Mouse (Mus musculus): ENCODE results near the gene Magi3. TPM values are rescaled to one million over a fixed set of nuclear protein-coding genes. Genes with fewer than 3 reads are reported as not detected.
A peak's percentile ranks its signal among the peaks of the same experiment; 100 is the strongest.

Gene Magi3
- polyA plus RNA-seq, 1 experiment from 2014 or later = 6.3 TPM

DNA sequence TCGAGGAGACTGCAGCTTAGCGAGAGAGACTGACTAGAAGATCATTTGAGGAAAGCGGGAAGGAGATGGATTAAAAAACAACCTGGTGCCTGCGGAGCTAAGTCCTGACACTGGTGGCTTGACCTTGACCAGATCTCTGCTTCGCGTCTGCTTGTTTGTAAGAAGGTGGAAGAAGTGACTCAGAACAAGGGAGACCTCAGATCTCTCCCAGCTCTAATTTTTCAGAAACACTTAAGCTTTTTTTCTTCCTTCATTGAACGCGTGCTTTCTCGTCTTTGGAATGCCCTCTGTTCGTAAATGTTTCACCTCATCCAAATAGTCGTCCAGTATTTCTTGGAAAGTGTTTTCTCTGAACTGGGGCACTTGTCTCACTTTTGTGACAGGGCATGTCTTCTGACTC lies 982 bp upstream of the Magi3 start:
- WGBS = 6% methylated on average over 11 of the region's 11 CpGs
- Histone ChIP-seq H3K4me2 (ENCODE audit: low read depth, low read length) (peak overlapping the region; percentile 65), H3K36me3 (ENCODE audit: control insufficient read depth, insufficient read depth, low read length) (no peaks in the 10 kb centered on the region), H3K27me3 (ENCODE audit: control insufficient read depth, insufficient read depth, low read length) (no peaks in the 10 kb centered on the region), H3K4me1 (ENCODE audit: control insufficient read depth, insufficient read depth, low read length) (peaks cover 12% of the 10 kb centered on the region), H3K9ac (ENCODE audit: low read length) (peak overlapping the region; percentile 71), H3K27ac (ENCODE audit: low read length) (peak overlapping the region; percentile 80), H3K9me3 (replicated peaks; ENCODE audit: control insufficient read depth, low read length) (no peaks in the 10 kb centered on the region), H3K4me3 (replicated peaks; ENCODE audit: low read length) (peak overlapping the region; percentile 76)
- no peak for ATAC-seq (ENCODE audit: insufficient read depth, low FRiP score)

GRCm38 (mm10) chr3:104219531-104220294 lies 461 bp downstream of the Magi3 start:
- no peaks in the 10 kb centered on the region for H3K9me3 ChIP-seq (replicated peaks; ENCODE audit: control insufficient read depth, low read length)
- ATAC-seq (ENCODE audit: insufficient read depth, low FRiP score) = peak; percentile 10
- H3K4me1 ChIP-seq (ENCODE audit: control insufficient read depth, insufficient read depth, low read length) = peaks cover 12% of the 10 kb centered on the region
- H3K4me3 ChIP-seq (replicated peaks; ENCODE audit: low read length) = peak overlapping the region; percentile 76
- H3K27ac ChIP-seq (ENCODE audit: low read length) = peak overlapping the region; percentile 95
- WGBS = under 1% methylated on average over 100 of the region's 107 CpGs
- no peaks in the 10 kb centered on the region for H3K36me3 ChIP-seq (ENCODE audit: control insufficient read depth, insufficient read depth, low read length)
- peak overlapping the region; percentile 91 for H3K4me2 ChIP-seq (ENCODE audit: low read depth, low read length)
- H3K27me3 ChIP-seq (ENCODE audit: control insufficient read depth, insufficient read depth, low read length) = no peaks in the 10 kb centered on the region
- peak overlapping the region; percentile 92 for H3K9ac ChIP-seq (ENCODE audit: low read length)

- Histone ChIP-seq H3K4me1 (ENCODE audit: control insufficient read depth, insufficient read depth, low read length) (peaks cover 12% of the 10 kb centered on the region), H3K9me3 (replicated peaks; ENCODE audit: control insufficient read depth, low read length) (no peaks in the 10 kb centered on the region), H3K9ac (ENCODE audit: low read length) (peak overlapping the region; percentile 92), H3K36me3 (ENCODE audit: control insufficient read depth, insufficient read depth, low read length) (no peaks in the 10 kb centered on the region), H3K27me3 (ENCODE audit: control insufficient read depth, insufficient read depth, low read length) (no peaks in the 10 kb centered on the region), H3K4me2 (ENCODE audit: low read depth, low read length) (peak overlapping the region; percentile 91), H3K4me3 (replicated peaks; ENCODE audit: low read length) (peak overlapping the region; percentile 76), H3K27ac (ENCODE audit: low read length) (no peak overlapping the region; the same call in 1 of the 2 replicates)
- 3% methylated on average over 15 of the region's 15 CpGs for WGBS
- no peak for ATAC-seq (ENCODE audit: insufficient read depth, low FRiP score)
These were observed 1.2 kb downstream of the Magi3 start for GRCm38 (mm10) chr3:104218926-104219325.

DNA sequence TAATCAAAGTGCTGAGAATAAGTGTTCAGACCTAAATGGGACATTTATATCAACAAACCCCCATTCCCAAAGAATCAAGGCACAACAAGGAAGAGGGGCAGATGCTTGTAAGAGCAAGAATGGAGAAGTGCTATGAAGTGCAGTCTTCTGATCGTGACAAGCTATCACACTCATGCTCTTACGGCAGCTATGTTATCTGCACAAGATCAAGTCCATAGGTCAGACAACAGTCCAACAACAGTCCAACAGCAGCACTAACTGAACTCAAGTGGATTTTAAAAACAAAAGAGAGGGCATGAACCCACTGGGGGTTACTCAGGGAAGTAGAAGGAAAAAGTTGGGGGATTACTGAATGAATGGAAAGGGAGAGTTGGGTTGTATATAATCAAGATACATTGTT lies 30.4 kb downstream of the Magi3 start:
- no peak for ATAC-seq (ENCODE audit: insufficient read depth, low FRiP score)
- H3K9ac ChIP-seq (ENCODE audit: low read length) = no peak overlapping the region
- no peaks in the 10 kb centered on the region for H3K4me1 ChIP-seq (ENCODE audit: control insufficient read depth, insufficient read depth, low read length)
- H3K36me3 ChIP-seq (ENCODE audit: control insufficient read depth, insufficient read depth, low read length) = no peaks in the 10 kb centered on the region
- WGBS = 51% methylated on average over 2 of the region's 2 CpGs
- no peak overlapping the region for H3K27ac ChIP-seq (ENCODE audit: low read length)
- H3K4me3 ChIP-seq (replicated peaks; ENCODE audit: low read length) = no peak overlapping the region
- no peaks in the 10 kb centered on the region for H3K9me3 ChIP-seq (replicated peaks; ENCODE audit: control insufficient read depth, low read length)
- no peaks in the 10 kb centered on the region for H3K27me3 ChIP-seq (ENCODE audit: control insufficient read depth, insufficient read depth, low read length)
- H3K4me2 ChIP-seq (ENCODE audit: low read depth, low read length) = no peak overlapping the region

DNA sequence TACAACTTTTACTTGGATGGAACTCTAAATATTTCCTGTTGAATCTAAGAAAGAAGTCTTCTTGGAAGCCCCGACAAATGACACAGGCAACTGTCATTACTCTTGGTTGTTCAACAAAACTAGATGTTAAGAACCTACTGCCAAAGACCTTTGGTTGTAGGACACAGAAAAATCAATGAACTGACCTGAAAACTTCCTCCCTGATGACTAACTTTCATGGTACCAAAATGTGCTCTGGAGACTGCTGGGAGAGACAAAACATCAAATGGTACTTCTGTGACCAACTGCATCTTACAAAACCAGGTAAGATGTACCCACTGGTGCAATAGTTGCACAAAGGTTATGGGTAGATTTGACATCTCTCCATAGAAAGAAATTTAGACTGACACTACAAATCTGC lies 30.9 kb downstream of the Magi3 start:
- Histone ChIP-seq H3K4me3 (replicated peaks; ENCODE audit: low read length) (no peak overlapping the region), H3K4me1 (ENCODE audit: control insufficient read depth, insufficient read depth, low read length) (no peaks in the 10 kb centered on the region), H3K9me3 (replicated peaks; ENCODE audit: control insufficient read depth, low read length) (no peaks in the 10 kb centered on the region), H3K27me3 (ENCODE audit: control insufficient read depth, insufficient read depth, low read length) (no peaks in the 10 kb centered on the region), H3K36me3 (ENCODE audit: control insufficient read depth, insufficient read depth, low read length) (no peaks in the 10 kb centered on the region), H3K27ac (ENCODE audit: low read length) (no peak overlapping the region), H3K9ac (ENCODE audit: low read length) (no peak overlapping the region), H3K4me2 (ENCODE audit: low read depth, low read length) (no peak overlapping the region)
- 84% methylated on average over 1 of the region's 1 CpGs for WGBS
- ATAC-seq (ENCODE audit: insufficient read depth, low FRiP score) = no peak

- H3K36me3 ChIP-seq (ENCODE audit: control insufficient read depth, insufficient read depth, low read length) = no peaks in the 10 kb centered on the region
- H3K27me3 ChIP-seq (ENCODE audit: control insufficient read depth, insufficient read depth, low read length) = no peaks in the 10 kb centered on the region
- no peak overlapping the region for H3K9ac ChIP-seq (ENCODE audit: low read length)
- ATAC-seq (ENCODE audit: insufficient read depth, low FRiP score) = no peak
- H3K4me2 ChIP-seq (ENCODE audit: low read depth, low read length) = no peak overlapping the region
- 86% methylated on average over 2 of the region's 2 CpGs for WGBS
- no peak overlapping the region for H3K4me3 ChIP-seq (replicated peaks; ENCODE audit: low read length)
- H3K9me3 ChIP-seq (replicated peaks; ENCODE audit: control insufficient read depth, low read length) = no peaks in the 10 kb centered on the region
- H3K27ac ChIP-seq (ENCODE audit: low read length) = no peak overlapping the region
- no peaks in the 10 kb centered on the region for H3K4me1 ChIP-seq (ENCODE audit: control insufficient read depth, insufficient read depth, low read length)
These were observed 35.9 kb downstream of the Magi3 start for GRCm38 (mm10) chr3:104184270-104184669.

DNA sequence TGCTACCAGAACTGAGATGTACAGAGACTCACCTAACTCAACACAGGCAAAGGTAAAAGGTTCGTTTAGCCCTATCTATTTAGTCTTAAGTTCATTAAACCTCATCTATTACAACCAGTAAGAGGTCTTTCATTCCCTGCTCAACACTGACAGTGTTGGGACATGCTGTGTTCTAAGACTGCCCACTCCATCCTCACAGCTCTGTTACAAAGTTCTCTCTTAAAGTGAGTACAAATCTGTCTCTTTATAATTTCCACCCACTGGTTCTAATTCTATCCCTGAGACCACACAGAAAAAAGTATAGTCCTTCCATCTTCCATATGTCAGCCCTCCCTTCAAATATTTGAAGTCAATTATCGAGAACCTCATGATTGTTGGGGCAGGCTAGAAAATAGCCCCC lies 36.5 kb downstream of the Magi3 start:
- no peaks in the 10 kb centered on the region for H3K27me3 ChIP-seq (ENCODE audit: control insufficient read depth, insufficient read depth, low read length)
- no peak overlapping the region for H3K9ac ChIP-seq (ENCODE audit: low read length)
- ATAC-seq (ENCODE audit: insufficient read depth, low FRiP score) = no peak
- no peaks in the 10 kb centered on the region for H3K4me1 ChIP-seq (ENCODE audit: control insufficient read depth, insufficient read depth, low read length)
- H3K9me3 ChIP-seq (replicated peaks; ENCODE audit: control insufficient read depth, low read length) = no peaks in the 10 kb centered on the region
- H3K36me3 ChIP-seq (ENCODE audit: control insufficient read depth, insufficient read depth, low read length) = no peaks in the 10 kb centered on the region
- no peak overlapping the region for H3K4me3 ChIP-seq (replicated peaks; ENCODE audit: low read length)
- H3K27ac ChIP-seq (ENCODE audit: low read length) = no peak overlapping the region
- 67% methylated on average over 2 of the region's 2 CpGs for WGBS
- H3K4me2 ChIP-seq (ENCODE audit: low read depth, low read length) = no peak overlapping the region

DNA sequence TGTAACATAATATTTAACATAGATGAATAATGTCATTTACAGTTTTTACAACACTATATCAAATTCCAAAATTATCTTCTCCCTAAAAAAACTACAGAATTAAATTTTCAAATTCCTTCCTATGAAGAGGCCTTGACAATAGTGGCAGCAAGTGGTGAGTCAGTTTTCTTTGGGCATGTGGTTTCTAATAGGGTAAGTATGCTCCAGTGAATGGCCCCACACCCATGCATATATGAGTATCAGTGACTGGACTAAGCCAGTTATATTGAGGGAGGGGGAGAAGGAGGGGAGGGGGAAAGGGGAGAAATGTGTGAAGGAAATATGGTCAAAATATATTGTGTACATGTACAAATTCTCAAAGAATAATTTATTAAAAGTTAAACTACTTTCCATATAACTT lies 37.5 kb downstream of the Magi3 start:
- ATAC-seq (ENCODE audit: insufficient read depth, low FRiP score) = no peak
- H3K9me3 ChIP-seq (replicated peaks; ENCODE audit: control insufficient read depth, low read length) = no peaks in the 10 kb centered on the region
- H3K27ac ChIP-seq (ENCODE audit: low read length) = no peak overlapping the region
- H3K4me2 ChIP-seq (ENCODE audit: low read depth, low read length) = no peak overlapping the region
- no peaks in the 10 kb centered on the region for H3K36me3 ChIP-seq (ENCODE audit: control insufficient read depth, insufficient read depth, low read length)
- no peak overlapping the region for H3K9ac ChIP-seq (ENCODE audit: low read length)
- H3K27me3 ChIP-seq (ENCODE audit: control insufficient read depth, insufficient read depth, low read length) = no peaks in the 10 kb centered on the region
- no peaks in the 10 kb centered on the region for H3K4me1 ChIP-seq (ENCODE audit: control insufficient read depth, insufficient read depth, low read length)
- H3K4me3 ChIP-seq (replicated peaks; ENCODE audit: low read length) = no peak overlapping the region

DNA sequence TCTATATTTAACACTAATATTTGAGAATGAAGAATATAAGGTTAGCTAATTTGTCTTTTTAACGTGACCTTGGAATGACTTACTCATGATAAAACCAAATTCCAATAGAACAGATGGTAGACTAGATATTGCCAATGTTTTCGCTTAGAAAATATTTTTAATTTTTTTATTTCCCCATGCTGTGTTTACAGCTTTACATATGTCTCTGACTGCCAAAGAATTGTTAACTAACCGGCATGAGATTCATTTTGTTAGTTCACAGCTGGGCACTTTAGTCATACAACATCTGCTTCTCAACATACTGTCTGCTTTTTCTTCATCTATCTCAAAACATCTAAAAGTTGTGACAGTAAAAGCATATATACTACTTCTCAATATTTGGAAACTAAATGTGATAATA lies 58.8 kb downstream of the Magi3 start:
- Histone ChIP-seq H3K4me2 (ENCODE audit: low read depth, low read length) (no peak overlapping the region), H3K4me1 (ENCODE audit: control insufficient read depth, insufficient read depth, low read length) (no peaks in the 10 kb centered on the region), H3K36me3 (ENCODE audit: control insufficient read depth, insufficient read depth, low read length) (no peaks in the 10 kb centered on the region), H3K27ac (ENCODE audit: low read length) (no peak overlapping the region), H3K27me3 (ENCODE audit: control insufficient read depth, insufficient read depth, low read length) (no peaks in the 10 kb centered on the region), H3K9ac (ENCODE audit: low read length) (no peak overlapping the region), H3K4me3 (replicated peaks; ENCODE audit: low read length) (no peak overlapping the region), H3K9me3 (replicated peaks; ENCODE audit: control insufficient read depth, low read length) (no peaks in the 10 kb centered on the region)
- WGBS = 60% methylated on average over 3 of the region's 3 CpGs
- ATAC-seq (ENCODE audit: insufficient read depth, low FRiP score) = no peak
